Mouse (Mus musculus): ENCODE data around the gene Wasf1. TPM values are rescaled to one million over a fixed set of nuclear protein-coding genes. Genes with fewer than 3 reads are reported as not detected.

The Wasf1 gene
- polyA plus RNA-seq, 1 experiment from 2014 or later, result 0.61 TPM

- peaks cover 6% of the 10 kb centered on the region for H3K36me3 ChIP-seq (replicated peaks; ENCODE audit: insufficient read depth, low read length)
- no peak for ATAC-seq
- WGBS (ENCODE audit: insufficient replicate concordance), result 86% methylated on average over 2 of the region's 2 CpGs
These were observed 11.2 kb upstream of the Wasf1 start for GRCm38 (mm10) chr10:40872052-40872451.

GRCm38 (mm10) chr10:40878246-40878645 lies 5.0 kb upstream of the Wasf1 start:
- H3K36me3 ChIP-seq (replicated peaks; ENCODE audit: insufficient read depth, low read length), result peaks cover 2% of the 10 kb centered on the region; the same call in 1 of the 2 replicates
- no peak overlapping the region for H3K9ac ChIP-seq (replicated peaks)
- ATAC-seq, result no peak
- H3K4me1 ChIP-seq (ENCODE audit: insufficient read depth), result peaks cover 12% of the 10 kb centered on the region
- no peak overlapping the region for H3K4me2 ChIP-seq (ENCODE audit: low read depth, low read length)
- 72% methylated on average over 3 of the region's 3 CpGs for WGBS (ENCODE audit: insufficient replicate concordance)
- no peak for DNase-seq
- H3K9me3 ChIP-seq (ENCODE audit: low read length), result no peaks in the 10 kb centered on the region
- TF ChIP-seq EP300 (IDR thresholded peaks at IDR 0.05; ENCODE audit: low read depth) (no peak), CTCF (IDR thresholded peaks at IDR 0.05; ENCODE audit: low read depth) (no peak)
- no peak overlapping the region for H3K4me3 ChIP-seq (ENCODE audit: low read depth, low read length)
- H3K27me3 ChIP-seq (ENCODE audit: insufficient read depth, low read length), result no peaks in the 10 kb centered on the region
- no peak overlapping the region for H3K27ac ChIP-seq (ENCODE audit: low read depth)

More at GRCm38 (mm10) chr10:40872052-40872451, 11.2 kb upstream of the Wasf1 start:
- Histone ChIP-seq H3K27me3 (ENCODE audit: insufficient read depth, low read length) (no peaks in the 10 kb centered on the region), H3K27ac (ENCODE audit: low read depth) (no peak overlapping the region), H3K4me3 (ENCODE audit: low read depth, low read length) (no peak overlapping the region), H3K4me2 (ENCODE audit: low read depth, low read length) (no peak overlapping the region), H3K4me1 (ENCODE audit: insufficient read depth) (0 out of 2 replicates have a peak, but pooled peaks cover 4% of the 10 kb centered on the region), H3K9me3 (ENCODE audit: low read length) (no peaks in the 10 kb centered on the region), H3K9ac (replicated peaks) (no peak overlapping the region)
- DNase-seq, result no peak
- TF ChIP-seq CTCF (IDR thresholded peaks at IDR 0.05; ENCODE audit: low read depth) (no peak), EP300 (IDR thresholded peaks at IDR 0.05; ENCODE audit: low read depth) (no peak)

- Histone ChIP-seq H3K4me1 (ENCODE audit: insufficient read depth) (peaks cover 17% of the 10 kb centered on the region), H3K4me2 (ENCODE audit: low read depth, low read length) (no peak overlapping the region), H3K27ac (ENCODE audit: low read depth) (no peak overlapping the region), H3K36me3 (replicated peaks; ENCODE audit: insufficient read depth, low read length) (peaks cover 2% of the 10 kb centered on the region; the same call in 1 of the 2 replicates), H3K4me3 (ENCODE audit: low read depth, low read length) (no peak overlapping the region), H3K9ac (replicated peaks) (no peak overlapping the region), H3K27me3 (ENCODE audit: insufficient read depth, low read length) (peaks cover 11% of the 10 kb centered on the region; the same call in 1 of the 2 replicates), H3K9me3 (ENCODE audit: low read length) (no peaks in the 10 kb centered on the region)
- ATAC-seq (no peak), DNase-seq (no peak)
- WGBS (ENCODE audit: insufficient replicate concordance), result 82% methylated on average over 9 of the region's 9 CpGs
- TF ChIP-seq CTCF (IDR thresholded peaks at IDR 0.05; ENCODE audit: low read depth) (no peak), EP300 (IDR thresholded peaks at IDR 0.05; ENCODE audit: low read depth) (no peak)
These were observed 3.3 kb upstream of the Wasf1 start for GRCm38 (mm10) chr10:40879969-40880368.

GRCm38 (mm10) chr10:40881236-40881635 lies 2.0 kb upstream of the Wasf1 start:
- Histone ChIP-seq H3K4me3 (ENCODE audit: low read depth, low read length) (no peak overlapping the region), H3K27me3 (ENCODE audit: insufficient read depth, low read length) (peaks cover 16% of the 10 kb centered on the region), H3K9ac (replicated peaks) (no peak overlapping the region), H3K4me1 (ENCODE audit: insufficient read depth) (peaks cover 17% of the 10 kb centered on the region), H3K9me3 (ENCODE audit: low read length) (no peaks in the 10 kb centered on the region), H3K27ac (ENCODE audit: low read depth) (no peak overlapping the region), H3K4me2 (ENCODE audit: low read depth, low read length) (0 out of 2 replicates have a peak overlapping the region, but pooled peaks have one; percentile 6), H3K36me3 (replicated peaks; ENCODE audit: insufficient read depth, low read length) (peaks cover 2% of the 10 kb centered on the region; the same call in 1 of the 2 replicates)
- no peak for TF ChIP-seq CTCF (IDR thresholded peaks at IDR 0.05; ENCODE audit: low read depth)
- no peak for TF ChIP-seq EP300 (IDR thresholded peaks at IDR 0.05; ENCODE audit: low read depth)
- no peak for DNase-seq
- 75% methylated on average over 3 of the region's 3 CpGs for WGBS (ENCODE audit: insufficient replicate concordance)
- no peak for ATAC-seq

- H3K4me3 ChIP-seq (ENCODE audit: low read depth, low read length), result peak overlapping the region; percentile 91
- H3K4me1 ChIP-seq (ENCODE audit: insufficient read depth), result peaks cover 17% of the 10 kb centered on the region
- no peaks in the 10 kb centered on the region for H3K9me3 ChIP-seq (ENCODE audit: low read length)
- H3K27ac ChIP-seq (ENCODE audit: low read depth), result peak overlapping the region; percentile 86
- H3K36me3 ChIP-seq (replicated peaks; ENCODE audit: insufficient read depth, low read length), result peaks cover 2% of the 10 kb centered on the region; the same call in 1 of the 2 replicates
- H3K4me2 ChIP-seq (ENCODE audit: low read depth, low read length), result peak overlapping the region; percentile 99
- peaks cover 16% of the 10 kb centered on the region for H3K27me3 ChIP-seq (ENCODE audit: insufficient read depth, low read length)
- TF ChIP-seq EP300 (IDR thresholded peaks at IDR 0.05; ENCODE audit: low read depth) (no peak), CTCF (IDR thresholded peaks at IDR 0.05; ENCODE audit: low read depth) (no peak)
- DNase-seq (no peak), ATAC-seq (no peak)
- WGBS (ENCODE audit: insufficient replicate concordance), result 10% methylated on average over 9 of the region's 9 CpGs
- H3K9ac ChIP-seq (replicated peaks), result peak overlapping the region; percentile 92
These were observed 942 bp upstream of the Wasf1 start for GRCm38 (mm10) chr10:40882333-40882732.

- no peaks in the 10 kb centered on the region for H3K9me3 ChIP-seq (ENCODE audit: low read length)
- H3K27me3 ChIP-seq (ENCODE audit: insufficient read depth, low read length), result peaks cover 16% of the 10 kb centered on the region
- peak overlapping the region; percentile 63 for H3K9ac ChIP-seq (replicated peaks)
- WGBS (ENCODE audit: insufficient replicate concordance), result under 1% methylated on average over 63 of the region's 87 CpGs
- peaks cover 2% of the 10 kb centered on the region; the same call in 1 of the 2 replicates for H3K36me3 ChIP-seq (replicated peaks; ENCODE audit: insufficient read depth, low read length)
- peak overlapping the region; percentile 91 for H3K4me3 ChIP-seq (ENCODE audit: low read depth, low read length)
- peaks cover 17% of the 10 kb centered on the region for H3K4me1 ChIP-seq (ENCODE audit: insufficient read depth)
- no peak overlapping the region for H3K27ac ChIP-seq (ENCODE audit: low read depth)
- TF ChIP-seq CTCF (IDR thresholded peaks at IDR 0.05; ENCODE audit: low read depth) (peak; percentile 22; the same call in 1 of the 2 replicates), EP300 (IDR thresholded peaks at IDR 0.05; ENCODE audit: low read depth) (no peak)
- DNase-seq, result no peak
- H3K4me2 ChIP-seq (ENCODE audit: low read depth, low read length), result peak overlapping the region; percentile 99
- peak; percentile 73 for ATAC-seq
These were observed 486 bp downstream of the Wasf1 start for GRCm38 (mm10) chr10:40883644-40884278.

Data from liver, postnatal 0 days (tissue).